Mouse (Mus musculus): ENCODE data around the gene Gm45716.

GRCm38 (mm10) chr11:90252366-90252765, 64.9 kb downstream of the Gm45716 start:
- TF ChIP-seq FLI1 (IDR thresholded peaks at IDR 0.05; ENCODE audit: low read length) = no peak
- no peak for TF ChIP-seq GATA1 (IDR thresholded peaks at IDR 0.05; ENCODE audit: borderline replicate concordance, low read length)

Data from megakaryocyte, embryonic 14.5 days (primary cell).